Mouse (Mus musculus) kidney, embryonic 15.5 days (tissue): ENCODE data around the gene Plekhn1. TPM values are rescaled to one million over a fixed set of nuclear protein-coding genes. Genes with fewer than 3 reads are reported as not detected.

Experiments used
- ATAC-seq: fragments of 200-750 bp; cut with Nextera tagmentation; replicated peaks from 2 replicates; pipeline ENCODE4 v1.8.0; 2017; ENCODE audit warnings: moderate TSS enrichment; ENCODE audit not compliant: low FRiP score
- H3K27ac ChIP-seq: fragments of 300-500 bp; sonication (generic); 2 replicates; pipeline ENCODE4 v1.5.1; 2015; ENCODE audit warnings: mild to moderate bottlenecking, inconsistent platforms
- H3K27me3 ChIP-seq: fragments of 300-500 bp; sonication (generic); 2 replicates; pipeline ENCODE4 v1.6.1; 2015; ENCODE audit warnings: inconsistent platforms
- H3K36me3 ChIP-seq: fragments of 300-500 bp; sonication (generic); 2 replicates; pipeline ENCODE4 v1.6.1; 2015; ENCODE audit warnings: inconsistent platforms
- H3K4me1 ChIP-seq: fragments of 300-500 bp; sonication (generic); 2 replicates; pipeline ENCODE4 v1.6.1; 2015; ENCODE audit warnings: inconsistent platforms
- H3K4me2 ChIP-seq: fragments of 300-500 bp; sonication (generic); 2 replicates; pipeline ENCODE4 v1.6.1; 2015; ENCODE audit warnings: moderate library complexity, mild to moderate bottlenecking, inconsistent platforms
- H3K4me3 ChIP-seq: fragments of 300-500 bp; sonication (generic); replicated peaks from 2 replicates; pipeline ENCODE4 v1.5.1; 2015; ENCODE audit warnings: mild to moderate bottlenecking, inconsistent platforms
- H3K9ac ChIP-seq: fragments of 300-500 bp; sonication (generic); 2 replicates; pipeline ENCODE4 v1.6.1; 2015; ENCODE audit warnings: mild to moderate bottlenecking, inconsistent platforms
- H3K9me3 ChIP-seq: fragments of 300-500 bp; sonication (generic); replicated peaks from 2 replicates; pipeline ENCODE4 v1.6.1; 2016; ENCODE audit warnings: inconsistent platforms
- WGBS: fragments of 180-500 bp; shearing (Covaris S2); methylation state at CpG from one replicate; pipeline ENCODE4 v1.1.7; 2015; ENCODE audit warnings: mixed read lengths; 5-methylcytosine and 5-hydroxymethylcytosine counted together
- polyA plus RNA-seq: library from polyadenylated mRNA; unstranded; fragments of >200 nt; fragmentation: Nextera tagmentation; extraction: Ambion mirVana; gene quantifications from 2 replicates; pipeline ENCODE4 v1.2.1, GENCODE M21; 2015

Gene Plekhn1
- polyA plus RNA-seq, 1 experiment from 2014 or later: 21.4 TPM

DNA sequence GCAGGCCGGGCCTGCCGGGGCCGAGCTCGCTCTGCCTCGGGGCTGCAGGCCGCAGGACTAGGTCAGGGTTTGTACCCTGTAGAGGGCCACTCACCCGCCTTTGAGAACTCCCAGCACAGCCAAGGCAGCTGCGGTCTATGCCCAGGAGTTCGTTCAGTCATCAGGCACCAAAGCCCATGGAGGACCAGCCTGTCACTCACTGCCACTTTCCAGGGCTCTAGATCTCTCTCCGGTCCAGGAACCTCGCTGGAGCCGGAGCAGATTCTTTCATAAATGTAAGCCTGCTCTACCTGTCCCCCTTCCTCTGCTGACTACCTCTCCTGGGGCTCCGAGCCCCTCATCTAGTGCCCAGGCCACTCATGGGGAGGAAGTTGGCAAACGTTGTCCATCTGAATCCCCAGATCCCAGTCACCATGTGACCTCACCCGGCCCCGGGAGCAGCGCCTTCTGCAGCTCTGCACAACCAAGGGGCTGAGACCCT lies 596 bp downstream of the Plekhn1 start:
- Histone ChIP-seq H3K9ac (peak overlapping the region; percentile 77), H3K9me3 (no peaks in the 10 kb centered on the region), H3K27me3 (no peaks in the 10 kb centered on the region), H3K36me3 (peaks cover 62% of the 10 kb centered on the region), H3K4me2 (peak overlapping the region; percentile 92), H3K4me3 (peak overlapping the region; percentile 97), H3K27ac (peak overlapping the region; percentile 77), H3K4me1 (peaks cover 29% of the 10 kb centered on the region)
- WGBS: 2% methylated on average over 17 of the region's 17 CpGs
- ATAC-seq: no peak

DNA sequence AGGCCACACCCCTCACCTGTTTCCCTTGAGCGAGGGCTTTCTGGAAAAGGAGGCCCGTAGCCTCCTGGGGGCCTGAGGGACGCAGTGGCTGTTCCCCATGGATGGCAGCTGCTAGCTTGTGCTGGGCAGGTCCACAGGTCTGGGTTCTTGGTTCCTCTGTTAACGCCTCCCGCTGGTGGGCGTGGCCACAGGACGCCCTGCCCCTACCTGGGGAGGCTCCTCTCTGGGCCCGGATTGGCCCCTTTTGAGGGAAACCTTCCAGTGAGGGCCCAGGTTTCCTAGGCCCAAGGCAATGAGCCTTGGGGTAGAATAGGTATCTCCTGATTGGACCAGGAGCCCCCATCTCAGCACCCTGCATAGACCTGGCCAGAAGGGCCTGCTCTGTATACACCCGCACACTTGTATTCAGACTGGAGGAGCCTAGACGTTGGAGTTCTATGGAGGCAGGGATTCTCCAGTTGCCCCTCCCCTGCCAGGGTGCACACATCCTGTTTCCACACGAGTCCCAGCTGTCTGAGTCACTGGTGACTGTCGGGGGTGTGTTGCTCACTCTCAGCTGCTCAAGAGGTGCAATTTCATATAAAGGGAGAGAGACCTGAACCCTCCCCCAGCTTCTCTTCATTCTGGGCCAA lies 6.1 kb downstream of the Plekhn1 start:
- peaks cover 15% of the 10 kb centered on the region for H3K4me1 ChIP-seq
- H3K27me3 ChIP-seq: no peaks in the 10 kb centered on the region
- peak overlapping the region; percentile 39 for H3K4me2 ChIP-seq
- H3K27ac ChIP-seq: no peak overlapping the region
- no peak overlapping the region for H3K9ac ChIP-seq
- ATAC-seq: peak; percentile 49; the same call in 1 of the 2 replicates
- no peaks in the 10 kb centered on the region for H3K9me3 ChIP-seq
- WGBS: 24% methylated on average over 12 of the region's 12 CpGs
- H3K4me3 ChIP-seq: peak overlapping the region; percentile 12
- peaks cover 45% of the 10 kb centered on the region for H3K36me3 ChIP-seq

DNA sequence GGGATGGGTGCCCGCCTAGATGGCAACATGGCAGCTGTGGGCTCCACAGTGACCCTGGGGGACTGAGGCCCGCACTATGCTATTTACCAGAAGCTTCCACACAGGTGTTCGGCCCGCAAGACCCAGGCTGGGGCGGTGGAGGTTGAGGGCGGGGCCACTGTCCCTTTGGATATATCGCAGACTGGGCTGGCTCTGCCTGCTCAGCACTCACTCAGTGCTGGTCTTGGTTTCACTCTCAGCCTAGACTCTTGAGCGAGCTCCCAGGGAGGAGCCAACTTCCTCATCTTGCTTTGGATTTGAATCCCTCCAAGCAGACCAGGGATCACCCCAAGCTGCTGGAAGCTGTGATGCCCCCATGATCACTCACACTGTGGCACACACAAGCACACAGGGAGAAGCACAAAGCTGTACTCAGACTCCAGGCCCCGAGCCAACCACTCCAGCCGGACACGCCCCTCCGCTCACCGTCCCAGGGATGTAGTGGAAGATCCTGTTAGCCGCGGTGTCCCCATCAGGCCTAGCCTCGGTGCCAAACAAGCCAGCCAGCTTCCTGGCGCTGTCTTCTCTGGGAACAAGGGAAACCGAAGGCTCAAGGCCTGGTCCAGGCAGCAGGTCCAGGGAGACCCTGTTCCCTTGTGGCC lies 6.8 kb downstream of the Plekhn1 start:
- 37% methylated on average over 18 of the region's 18 CpGs for WGBS
- Histone ChIP-seq H3K4me1 (peaks cover 11% of the 10 kb centered on the region), H3K27me3 (no peaks in the 10 kb centered on the region), H3K4me3 (peak overlapping the region; percentile 12), H3K27ac (no peak overlapping the region), H3K4me2 (peak overlapping the region; percentile 39), H3K36me3 (peaks cover 42% of the 10 kb centered on the region), H3K9ac (no peak overlapping the region), H3K9me3 (no peaks in the 10 kb centered on the region)
- ATAC-seq: 0 out of 2 replicates have a peak, but pooled peaks have one; percentile 23

DNA sequence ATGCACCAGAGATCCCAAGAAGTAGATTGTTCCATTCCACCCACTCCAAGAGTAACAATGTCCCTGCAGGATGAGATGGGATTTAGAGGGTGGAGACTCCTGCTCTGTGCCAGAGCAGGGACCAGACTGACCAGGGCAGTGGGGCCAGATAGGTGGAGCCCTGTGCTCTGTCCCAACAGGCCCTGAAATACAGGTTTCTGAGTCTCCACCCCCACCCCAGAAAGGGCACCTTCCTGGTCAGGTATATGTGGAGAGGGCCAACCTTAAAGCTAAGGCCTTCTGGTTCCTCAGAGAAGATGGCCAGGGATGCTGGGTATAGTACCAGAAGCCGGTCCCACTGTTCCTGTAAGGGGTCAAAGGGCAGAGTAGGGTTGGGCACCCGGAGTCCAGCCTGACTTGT lies 10.4 kb downstream of the Plekhn1 start:
- H3K4me2 ChIP-seq: no peak overlapping the region
- H3K4me1 ChIP-seq: peaks cover 11% of the 10 kb centered on the region
- ATAC-seq: no peak
- H3K9ac ChIP-seq: no peak overlapping the region
- 88% methylated on average over 2 of the region's 2 CpGs for WGBS
- H3K4me3 ChIP-seq: no peak overlapping the region
- no peaks in the 10 kb centered on the region for H3K27me3 ChIP-seq
- no peaks in the 10 kb centered on the region for H3K9me3 ChIP-seq
- H3K27ac ChIP-seq: no peak overlapping the region
- peaks cover 6% of the 10 kb centered on the region for H3K36me3 ChIP-seq

DNA sequence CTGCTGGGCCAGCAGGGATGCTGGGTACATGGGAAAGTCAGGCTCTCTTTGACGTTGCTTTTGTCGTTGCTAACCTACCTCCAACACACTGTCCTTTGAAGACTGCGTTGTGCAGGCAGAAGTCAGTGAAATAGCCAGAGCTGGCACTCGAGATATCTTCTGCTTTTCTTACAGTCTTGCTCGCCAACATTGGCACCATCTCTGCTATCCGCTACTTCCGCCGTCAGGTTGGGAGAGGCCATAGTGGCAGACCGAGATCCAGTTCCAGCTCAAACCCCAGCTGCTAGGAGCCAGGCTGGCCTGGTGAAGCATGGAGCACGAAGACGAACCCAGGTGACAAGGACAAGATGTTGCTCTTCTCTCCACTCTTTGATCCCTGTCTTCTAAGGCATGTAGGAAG lies 14.7 kb downstream of the Plekhn1 start:
- no peaks in the 10 kb centered on the region for H3K9me3 ChIP-seq
- H3K36me3 ChIP-seq: no peaks in the 10 kb centered on the region
- no peak overlapping the region for H3K4me2 ChIP-seq
- no peaks in the 10 kb centered on the region for H3K4me1 ChIP-seq
- no peak for ATAC-seq
- no peak overlapping the region for H3K27ac ChIP-seq
- no peak overlapping the region for H3K4me3 ChIP-seq
- H3K9ac ChIP-seq: no peak overlapping the region
- no peaks in the 10 kb centered on the region for H3K27me3 ChIP-seq
- WGBS: 89% methylated on average over 11 of the region's 11 CpGs

DNA sequence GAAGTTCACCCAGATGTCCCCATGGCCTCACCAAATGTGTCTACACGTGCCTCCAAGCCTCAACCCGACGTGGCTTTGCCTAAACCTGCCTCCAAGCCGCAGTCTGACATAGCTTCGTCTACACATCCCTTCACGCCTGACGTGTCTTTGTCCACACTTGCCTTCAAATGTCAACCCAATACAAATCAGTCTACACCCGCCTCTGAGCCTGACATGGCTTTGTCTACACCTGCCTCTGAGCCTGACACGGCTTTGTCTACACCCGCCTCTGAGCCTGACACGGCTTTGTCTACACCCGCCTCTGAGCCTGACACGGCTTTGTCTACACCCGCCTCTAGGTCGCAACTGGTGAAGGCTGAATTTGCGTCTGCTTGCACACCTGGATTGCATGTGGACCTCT lies 16.8 kb downstream of the Plekhn1 start:
- Histone ChIP-seq H3K4me1 (no peaks in the 10 kb centered on the region), H3K36me3 (no peaks in the 10 kb centered on the region), H3K27me3 (no peaks in the 10 kb centered on the region), H3K9ac (no peak overlapping the region), H3K27ac (no peak overlapping the region), H3K4me3 (no peak overlapping the region), H3K4me2 (no peak overlapping the region), H3K9me3 (no peaks in the 10 kb centered on the region)
- no peak for ATAC-seq
- WGBS: 79% methylated on average over 16 of the region's 16 CpGs

DNA sequence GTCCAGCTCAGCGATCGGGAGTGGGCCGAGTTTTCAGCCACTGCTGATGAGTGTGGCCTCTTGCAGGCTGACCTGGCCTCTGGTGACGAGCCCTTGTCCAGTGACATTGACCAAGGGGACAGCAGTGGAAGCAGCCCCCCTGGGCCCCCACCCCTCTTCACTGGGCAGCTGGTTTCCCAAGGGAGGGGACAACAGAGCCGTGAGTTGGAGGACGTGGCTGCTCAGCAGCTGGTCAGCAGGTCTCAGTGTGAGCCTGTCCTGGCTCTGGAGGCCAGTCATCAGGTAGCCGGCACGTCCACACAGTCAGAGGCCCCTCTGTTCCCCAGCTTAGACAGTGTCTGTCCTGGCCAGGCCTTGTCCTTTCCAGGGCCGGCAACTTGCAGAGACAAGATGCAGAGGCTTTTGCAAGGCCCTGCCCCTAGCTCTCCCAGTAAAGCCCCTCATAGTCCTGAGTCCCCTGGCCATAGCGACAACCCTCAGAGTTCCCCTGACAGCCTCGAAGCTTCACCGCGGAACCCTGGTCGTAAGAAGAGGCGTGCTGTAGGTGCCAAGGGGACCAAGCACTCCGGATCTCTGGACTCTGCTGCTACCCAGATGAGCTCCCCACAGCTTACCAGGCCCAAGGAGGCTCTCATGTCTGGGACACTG lies 17.5 kb downstream of the Plekhn1 start:
- no peaks in the 10 kb centered on the region for H3K36me3 ChIP-seq
- no peaks in the 10 kb centered on the region for H3K9me3 ChIP-seq
- no peaks in the 10 kb centered on the region for H3K27me3 ChIP-seq
- no peak overlapping the region for H3K4me2 ChIP-seq
- no peak overlapping the region for H3K9ac ChIP-seq
- WGBS: 77% methylated on average over 16 of the region's 16 CpGs
- no peak overlapping the region for H3K4me3 ChIP-seq
- no peak for ATAC-seq
- no peaks in the 10 kb centered on the region for H3K4me1 ChIP-seq
- H3K27ac ChIP-seq: no peak overlapping the region

DNA sequence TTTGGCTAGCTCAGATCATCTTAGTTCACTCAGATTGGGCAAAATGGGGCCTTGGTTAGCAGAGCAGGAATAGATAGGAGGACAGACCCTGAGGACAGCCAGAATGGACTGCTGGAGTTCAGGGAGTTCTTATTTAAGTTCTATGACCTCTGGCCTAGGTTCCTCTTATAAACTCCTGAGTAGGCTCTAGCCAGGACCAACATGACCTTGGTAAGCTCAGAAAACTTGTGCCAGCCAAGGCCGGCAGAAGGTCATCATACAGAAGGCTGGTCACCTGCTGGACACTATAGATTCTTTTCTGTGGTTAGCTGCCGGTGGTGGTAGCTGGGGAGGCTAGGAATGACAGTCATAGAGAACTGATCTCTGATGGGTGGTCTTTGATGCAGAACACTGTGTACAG lies 18.5 kb downstream of the Plekhn1 start:
- ATAC-seq: no peak
- Histone ChIP-seq H3K4me3 (no peak overlapping the region), H3K9me3 (no peaks in the 10 kb centered on the region), H3K27me3 (no peaks in the 10 kb centered on the region), H3K36me3 (no peaks in the 10 kb centered on the region), H3K9ac (no peak overlapping the region), H3K4me1 (no peaks in the 10 kb centered on the region), H3K27ac (no peak overlapping the region), H3K4me2 (no peak overlapping the region)
- 81% methylated on average over 2 of the region's 2 CpGs for WGBS

DNA sequence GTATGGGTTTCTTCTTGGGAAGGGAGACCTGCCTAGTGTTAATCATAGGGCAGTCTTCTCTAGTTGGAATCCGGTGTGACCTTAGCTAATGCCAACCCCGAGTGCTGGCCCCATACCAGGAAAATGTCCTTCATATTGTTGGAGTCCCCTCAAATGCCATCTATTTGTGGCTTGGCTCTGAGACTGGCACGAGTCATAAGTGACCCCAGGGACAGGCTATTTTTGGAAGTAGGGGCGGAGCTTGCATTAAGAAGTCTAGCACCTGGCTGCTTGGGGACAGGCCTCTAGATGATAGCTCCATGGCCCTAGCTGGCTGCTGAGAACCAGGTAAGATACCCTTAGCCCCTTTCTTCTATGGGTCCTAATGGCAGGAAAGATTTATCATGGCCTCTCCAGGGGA lies 19.0 kb downstream of the Plekhn1 start, which contains the start of gene Perm1:
TSS of gene Perm1 (plus strand) at position 220 of the 400 bp plus-strand sequence.
- Histone ChIP-seq H3K4me3 (no peak within 1 kb of the TSS), H3K36me3 (no peaks in the 10 kb centered on the region), H3K27me3 (no peaks in the 10 kb centered on the region), H3K4me1 (no peaks in the 10 kb centered on the region), H3K9ac (no peak within 1 kb of the TSS), H3K4me2 (no peak within 1 kb of the TSS), H3K9me3 (no peaks in the 10 kb centered on the region), H3K27ac (no peak within 1 kb of the TSS)
- no peak for ATAC-seq
- WGBS: 70% methylated on average over 4 of the region's 4 CpGs

DNA sequence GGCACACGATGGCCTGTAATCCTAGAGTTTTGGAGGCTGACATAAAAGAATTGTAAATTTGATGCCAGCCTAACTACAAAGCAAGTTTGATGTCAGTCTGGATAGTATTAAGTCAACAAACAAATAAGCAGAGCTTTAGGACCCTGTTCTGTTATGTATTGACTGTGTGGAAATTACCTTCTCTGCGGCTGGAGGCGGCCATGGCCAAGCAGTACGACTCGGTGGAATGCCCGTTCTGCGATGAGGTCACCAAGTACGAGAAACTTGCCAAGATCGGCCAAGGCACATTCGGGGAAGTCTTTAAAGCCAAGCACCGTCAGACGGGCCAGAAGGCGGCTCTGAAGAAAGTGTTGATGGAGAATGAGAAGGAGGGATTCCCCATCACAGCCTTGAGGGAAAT lies 21.5 kb downstream of the Plekhn1 start:
- WGBS: 91% methylated on average over 13 of the region's 13 CpGs
- Histone ChIP-seq H3K4me3 (no peak overlapping the region), H3K4me1 (no peaks in the 10 kb centered on the region), H3K9ac (no peak overlapping the region), H3K27ac (no peak overlapping the region), H3K27me3 (no peaks in the 10 kb centered on the region), H3K9me3 (no peaks in the 10 kb centered on the region), H3K4me2 (no peak overlapping the region), H3K36me3 (no peaks in the 10 kb centered on the region)
- no peak for ATAC-seq

DNA sequence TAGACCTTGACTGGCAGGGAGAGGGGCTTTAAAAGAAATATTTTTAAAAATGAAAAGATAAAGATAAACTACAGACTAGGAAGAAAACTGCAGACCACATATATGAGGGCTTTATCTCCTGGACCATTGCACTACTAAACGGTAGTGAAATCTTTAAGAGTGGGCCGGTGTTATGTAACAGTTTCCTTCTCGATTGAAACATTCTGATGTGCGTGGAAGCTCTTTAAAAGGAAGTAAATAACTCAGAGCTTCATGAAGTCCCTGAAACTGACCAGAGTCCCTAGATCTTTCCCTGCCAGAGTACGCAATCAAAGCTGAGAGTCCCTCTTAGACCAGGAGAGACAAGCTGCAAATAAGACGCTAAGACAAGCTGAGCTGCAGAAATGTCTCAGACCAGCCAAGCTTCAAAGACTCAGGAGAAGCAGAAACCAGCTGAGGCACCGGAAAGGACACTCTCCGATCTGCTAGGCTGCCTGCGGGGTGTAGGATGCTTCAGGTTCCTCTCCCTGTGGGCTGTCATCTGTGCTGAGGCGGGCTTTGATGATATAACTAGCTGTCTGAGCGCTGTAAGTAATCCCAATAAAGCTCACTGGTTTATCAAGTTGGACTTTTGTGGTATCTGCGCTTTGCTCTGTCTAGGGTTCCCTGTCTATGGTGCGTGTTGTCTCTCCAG lies 24.6 kb downstream of the Plekhn1 start:
- Histone ChIP-seq H3K27ac (no peak overlapping the region), H3K4me1 (0 out of 2 replicates have a peak, but pooled peaks cover 3% of the 10 kb centered on the region), H3K36me3 (0 out of 2 replicates have a peak, but pooled peaks cover 3% of the 10 kb centered on the region), H3K27me3 (peaks cover 3% of the 10 kb centered on the region; the same call in 1 of the 2 replicates), H3K4me2 (no peak overlapping the region), H3K9ac (no peak overlapping the region), H3K4me3 (no peak overlapping the region), H3K9me3 (no peaks in the 10 kb centered on the region)
- WGBS: 69% methylated on average over 13 of the region's 13 CpGs
- ATAC-seq: no peak

DNA sequence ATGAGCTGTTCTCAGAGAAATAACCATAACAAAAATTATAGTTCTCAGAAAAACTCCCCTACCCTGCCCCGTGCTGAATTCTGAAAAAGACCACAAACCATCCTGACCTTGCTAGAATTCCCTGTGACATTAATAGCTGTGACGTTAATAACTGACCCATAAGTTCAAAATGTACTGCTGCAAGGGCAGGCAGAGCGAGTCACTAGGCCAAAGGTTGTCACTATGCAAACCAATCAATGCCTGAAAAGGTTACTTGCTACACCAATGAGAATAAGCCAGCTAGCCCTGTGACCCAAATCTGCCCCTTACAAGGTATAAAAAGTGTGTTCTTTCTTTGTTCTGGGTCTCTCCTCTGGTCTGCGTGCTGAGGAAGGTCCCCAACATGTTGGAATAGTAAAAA lies 25.8 kb downstream of the Plekhn1 start:
- WGBS: 80% methylated on average over 4 of the region's 4 CpGs
- Histone ChIP-seq H3K9ac (no peak overlapping the region), H3K4me3 (no peak overlapping the region), H3K9me3 (no peaks in the 10 kb centered on the region), H3K27me3 (peaks cover 12% of the 10 kb centered on the region), H3K36me3 (0 out of 2 replicates have a peak, but pooled peaks cover 3% of the 10 kb centered on the region), H3K4me2 (no peak overlapping the region), H3K4me1 (peaks cover 11% of the 10 kb centered on the region; the same call in 1 of the 2 replicates), H3K27ac (no peak overlapping the region)
- ATAC-seq: no peak
